Mouse (Mus musculus): Measurements from ENCODE around the gene Ehbp1. TPM values are rescaled to one million over a fixed set of nuclear protein-coding genes. Genes with fewer than 3 reads are reported as not detected.

Gene Ehbp1
- polyA plus RNA-seq, 1 experiment from 2014 or later: 20.1 TPM

GRCm38 (mm10) chr11:22006471-22007087 is 335.5 kb downstream of the Ehbp1 start:
- Histone ChIP-seq H3K4me3 (no peak overlapping the region), H3K36me3 (no peaks in the 10 kb centered on the region; the same call in 1 of the 2 replicates), H3K9ac (no peak overlapping the region), H3K27ac (replicated peaks) (no peak overlapping the region), H3K9me3 (no peaks in the 10 kb centered on the region), H3K4me1 (peaks cover 48% of the 10 kb centered on the region), H3K27me3 (replicated peaks) (peaks cover 81% of the 10 kb centered on the region), H3K4me2 (no peak overlapping the region)
- 43% methylated on average over 12 of the region's 12 CpGs for WGBS
- ATAC-seq (ENCODE audit: extremely low read depth, insufficient number of reproducible peaks, low FRiP score, low TSS enrichment): no peak

- WGBS: 41% methylated on average over 9 of the region's 9 CpGs
- no peak for ATAC-seq (ENCODE audit: extremely low read depth, insufficient number of reproducible peaks, low FRiP score, low TSS enrichment)
- H3K9me3 ChIP-seq: no peaks in the 10 kb centered on the region
- H3K9ac ChIP-seq: no peak overlapping the region
- no peak overlapping the region for H3K4me2 ChIP-seq
- H3K27me3 ChIP-seq (replicated peaks): peaks cover 83% of the 10 kb centered on the region
- no peak overlapping the region for H3K27ac ChIP-seq (replicated peaks)
- peaks cover 58% of the 10 kb centered on the region for H3K4me1 ChIP-seq
- no peak overlapping the region for H3K4me3 ChIP-seq
- no peaks in the 10 kb centered on the region; the same call in 1 of the 2 replicates for H3K36me3 ChIP-seq
These were observed 336.7 kb downstream of the Ehbp1 start for GRCm38 (mm10) chr11:22005281-22005870.

DNA sequence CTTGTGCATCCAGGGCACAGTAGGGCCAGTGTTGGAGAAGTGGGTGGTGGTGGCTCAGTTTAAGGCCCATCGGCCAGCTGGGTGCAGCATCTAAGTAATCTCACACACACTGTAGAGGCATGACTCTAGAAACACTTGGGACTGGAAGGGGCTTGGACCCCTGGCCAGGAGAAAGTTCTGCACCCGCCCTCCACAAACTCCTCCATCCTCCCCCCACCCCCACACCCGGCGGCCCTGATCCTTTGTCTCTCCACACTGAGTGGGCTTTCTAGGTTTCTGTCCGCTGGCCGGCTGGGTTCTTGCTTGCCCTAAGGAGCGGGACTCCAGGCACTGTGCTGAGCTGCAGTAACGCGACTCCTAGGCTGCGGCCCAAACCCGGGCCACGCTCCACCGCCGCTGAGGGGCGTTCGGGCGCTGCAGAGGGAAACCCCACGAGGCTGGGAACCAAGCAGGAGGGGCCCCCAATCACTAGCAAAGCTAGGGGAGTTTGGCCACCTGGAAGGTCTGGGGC is 337.7 kb downstream of the Ehbp1 start:
- H3K4me1 ChIP-seq: peaks cover 59% of the 10 kb centered on the region
- H3K4me3 ChIP-seq: peak overlapping the region; percentile 33
- peaks cover 86% of the 10 kb centered on the region for H3K27me3 ChIP-seq (replicated peaks)
- peak overlapping the region; percentile 88 for H3K4me2 ChIP-seq
- 5% methylated on average over 18 of the region's 18 CpGs for WGBS
- no peak overlapping the region for H3K27ac ChIP-seq (replicated peaks)
- no peaks in the 10 kb centered on the region; the same call in 1 of the 2 replicates for H3K36me3 ChIP-seq
- ATAC-seq (ENCODE audit: extremely low read depth, insufficient number of reproducible peaks, low FRiP score, low TSS enrichment): no peak
- no peaks in the 10 kb centered on the region for H3K9me3 ChIP-seq
- peak overlapping the region; percentile 58 for H3K9ac ChIP-seq

DNA sequence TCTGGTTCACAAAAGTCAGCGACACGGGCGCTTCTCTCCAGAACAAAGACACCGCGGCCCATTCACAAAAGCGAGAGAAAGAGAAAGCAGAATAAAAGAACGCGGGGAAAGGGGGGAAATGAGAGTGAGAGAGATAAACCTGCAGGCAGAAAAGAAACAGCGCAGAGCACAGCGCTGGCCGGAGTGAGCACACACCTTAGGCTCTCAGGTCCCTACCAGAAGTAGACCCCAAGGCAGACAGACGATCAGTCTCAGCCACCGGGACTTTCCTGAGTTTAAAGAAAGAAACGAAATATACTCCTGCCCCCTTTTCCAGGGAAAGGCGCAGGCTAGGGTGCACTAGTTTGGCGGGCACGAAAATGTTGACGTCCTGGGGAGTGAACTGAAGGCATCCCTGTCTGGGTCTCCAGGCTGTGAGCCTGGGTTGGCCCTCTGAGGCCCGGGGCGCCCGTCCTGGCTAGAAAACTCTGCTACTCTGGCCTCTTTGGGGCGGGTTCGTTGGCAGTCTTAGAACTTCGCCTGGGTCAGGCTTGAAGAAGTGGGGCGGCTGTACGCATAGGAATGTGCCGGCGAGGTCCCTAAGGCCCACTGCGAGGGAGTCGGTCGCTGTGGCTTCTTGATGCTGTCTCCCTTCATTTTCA is 338.6 kb downstream of the Ehbp1 start:
- H3K27ac ChIP-seq (replicated peaks): no peak overlapping the region
- H3K36me3 ChIP-seq: no peaks in the 10 kb centered on the region; the same call in 1 of the 2 replicates
- H3K27me3 ChIP-seq (replicated peaks): peaks cover 91% of the 10 kb centered on the region
- H3K9ac ChIP-seq: peak overlapping the region; percentile 47; the same call in 1 of the 2 replicates
- under 1% methylated on average over 31 of the region's 31 CpGs for WGBS
- no peak for ATAC-seq (ENCODE audit: extremely low read depth, insufficient number of reproducible peaks, low FRiP score, low TSS enrichment)
- peaks cover 54% of the 10 kb centered on the region for H3K4me1 ChIP-seq
- no peaks in the 10 kb centered on the region for H3K9me3 ChIP-seq
- H3K4me3 ChIP-seq: peak overlapping the region; percentile 72
- peak overlapping the region; percentile 88 for H3K4me2 ChIP-seq

DNA sequence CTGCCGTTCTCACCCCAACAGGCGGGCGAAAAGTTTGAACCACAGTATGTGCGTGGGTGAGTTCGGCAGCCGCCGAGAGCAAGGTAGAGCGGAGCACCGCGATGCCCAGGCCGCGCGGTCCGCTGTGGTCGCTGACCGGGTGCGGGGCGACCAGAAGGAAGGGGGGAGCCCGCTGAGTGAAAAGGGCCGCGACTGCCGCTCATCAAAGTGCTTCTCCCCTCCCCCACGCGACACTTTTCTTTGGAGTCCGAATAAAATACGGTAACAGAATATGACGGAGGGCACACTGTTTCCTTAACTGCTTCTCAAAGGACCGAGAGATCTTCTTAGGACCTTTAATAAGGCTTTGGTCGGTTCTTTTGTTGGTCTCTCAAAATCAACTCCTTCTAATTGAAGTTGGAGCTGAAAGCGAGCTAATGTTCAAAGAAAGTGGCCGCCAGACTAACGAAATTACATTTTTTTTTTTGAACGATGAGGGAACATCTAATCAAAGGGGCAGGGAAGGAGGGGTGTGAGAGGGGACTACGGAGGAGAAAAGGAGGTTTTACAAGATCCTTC is 339.2 kb downstream of the Ehbp1 start, which contains the start of gene Otx1:
Gene Otx1 (minus strand): TSS at position 115 of the 558 bp plus-strand sequence.
- ATAC-seq (ENCODE audit: extremely low read depth, insufficient number of reproducible peaks, low FRiP score, low TSS enrichment): no peak
- H3K27ac ChIP-seq (replicated peaks): no peak within 1 kb of the TSS
- under 1% methylated on average over 34 of the region's 34 CpGs for WGBS
- no peaks in the 10 kb centered on the region for H3K9me3 ChIP-seq
- H3K27me3 ChIP-seq (replicated peaks): peaks cover 91% of the 10 kb centered on the region
- no peaks in the 10 kb centered on the region; the same call in 1 of the 2 replicates for H3K36me3 ChIP-seq
- peaks cover 48% of the 10 kb centered on the region for H3K4me1 ChIP-seq
- peak within 1 kb of the TSS; percentile 72 for H3K4me3 ChIP-seq
- peak within 1 kb of the TSS; percentile 76 for H3K9ac ChIP-seq
- peak within 1 kb of the TSS; percentile 88 for H3K4me2 ChIP-seq

DNA sequence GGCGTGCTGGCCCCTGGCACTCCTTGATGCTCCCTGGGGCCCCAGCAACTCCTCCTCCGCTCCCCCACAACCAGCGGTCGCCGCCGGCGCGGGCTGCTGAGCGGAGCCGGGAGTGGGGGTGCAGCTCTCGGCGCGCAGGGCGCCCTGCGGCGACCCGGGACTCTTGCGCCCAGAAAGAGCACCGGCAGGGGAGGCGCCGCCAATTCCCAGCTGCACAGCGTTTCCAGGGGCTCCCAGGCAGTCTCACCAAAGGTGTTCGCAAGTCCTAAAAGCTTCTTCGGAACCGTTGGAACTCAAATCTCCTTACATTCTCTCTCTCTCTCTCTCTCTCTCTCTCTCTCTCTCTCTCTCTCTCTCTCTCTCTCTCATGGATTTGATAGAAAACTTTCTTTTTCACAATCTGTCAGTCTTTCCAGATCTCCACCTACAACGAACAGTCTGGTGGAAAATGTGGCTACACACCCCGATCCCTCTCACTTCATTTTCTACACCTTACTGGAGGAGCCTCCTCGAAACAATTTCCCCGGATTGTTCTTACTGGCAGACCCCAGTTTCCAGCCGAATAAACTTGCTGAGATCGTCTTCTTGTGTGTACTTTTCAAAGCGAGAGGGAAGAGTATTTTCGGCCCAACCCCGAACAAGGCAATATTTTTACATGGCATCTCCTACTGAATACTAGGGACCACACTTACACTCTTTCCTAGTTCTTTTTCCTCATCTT is 339.9 kb downstream of the Ehbp1 start:
- ATAC-seq (ENCODE audit: extremely low read depth, insufficient number of reproducible peaks, low FRiP score, low TSS enrichment): no peak
- Histone ChIP-seq H3K27ac (replicated peaks) (no peak overlapping the region), H3K4me1 (peaks cover 43% of the 10 kb centered on the region), H3K4me3 (peak overlapping the region; percentile 72), H3K9ac (peak overlapping the region; percentile 76), H3K27me3 (replicated peaks) (peaks cover 91% of the 10 kb centered on the region), H3K4me2 (peak overlapping the region; percentile 88), H3K36me3 (no peaks in the 10 kb centered on the region; the same call in 1 of the 2 replicates), H3K9me3 (no peaks in the 10 kb centered on the region)
- under 1% methylated on average over 33 of the region's 34 CpGs for WGBS

DNA sequence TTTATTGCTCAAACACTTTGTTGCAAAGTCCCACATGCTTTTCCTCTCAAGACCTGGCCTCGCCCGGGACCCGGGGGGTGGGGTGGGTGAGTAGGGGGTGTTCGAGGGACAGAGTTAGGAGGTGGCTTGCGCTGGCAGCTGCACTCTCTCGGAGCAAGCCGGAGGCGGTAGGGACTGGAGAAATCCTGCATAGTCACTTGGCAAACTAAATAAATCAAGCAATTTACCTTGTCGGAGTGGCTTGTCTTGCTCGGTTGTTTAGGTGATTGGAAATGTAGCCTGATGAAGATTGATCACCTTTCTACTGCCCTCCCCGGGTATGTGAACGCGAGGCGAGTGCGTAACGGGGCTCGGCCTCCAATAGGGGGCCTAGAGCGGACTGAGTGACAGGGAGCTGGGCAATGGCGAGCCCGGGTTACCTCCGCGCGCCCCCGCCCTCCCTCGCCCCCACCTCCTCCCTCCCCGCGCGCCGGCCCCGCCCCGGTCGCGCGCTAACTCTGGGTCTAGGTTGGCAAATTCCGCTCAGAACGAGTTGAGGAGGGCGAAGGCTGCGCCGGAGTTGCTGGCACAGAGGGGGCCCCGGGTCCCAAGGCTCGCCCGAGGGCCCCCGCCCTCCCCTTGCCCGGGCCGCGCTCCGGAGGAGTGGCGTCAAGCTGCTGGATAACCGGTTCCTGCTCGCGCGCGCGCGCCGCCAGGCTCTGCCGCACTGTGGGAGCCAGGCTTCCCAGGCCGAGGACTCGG is 340.6 kb downstream of the Ehbp1 start:
- Histone ChIP-seq H3K27ac (replicated peaks) (no peak overlapping the region), H3K27me3 (replicated peaks) (peaks cover 91% of the 10 kb centered on the region), H3K9me3 (no peaks in the 10 kb centered on the region), H3K4me3 (peak overlapping the region; percentile 72), H3K9ac (peak overlapping the region; percentile 76), H3K4me1 (peaks cover 51% of the 10 kb centered on the region), H3K36me3 (no peaks in the 10 kb centered on the region; the same call in 1 of the 2 replicates), H3K4me2 (peak overlapping the region; percentile 88)
- peak; percentile 73 for ATAC-seq (ENCODE audit: extremely low read depth, insufficient number of reproducible peaks, low FRiP score, low TSS enrichment)
- WGBS: under 1% methylated on average over 53 of the region's 59 CpGs

- Histone ChIP-seq H3K4me2 (peak overlapping the region; percentile 88), H3K9me3 (no peaks in the 10 kb centered on the region), H3K36me3 (no peaks in the 10 kb centered on the region; the same call in 1 of the 2 replicates), H3K27ac (replicated peaks) (no peak overlapping the region), H3K27me3 (replicated peaks) (peaks cover 91% of the 10 kb centered on the region), H3K9ac (peak overlapping the region; percentile 76), H3K4me3 (peak overlapping the region; percentile 72), H3K4me1 (peaks cover 58% of the 10 kb centered on the region)
- ATAC-seq (ENCODE audit: extremely low read depth, insufficient number of reproducible peaks, low FRiP score, low TSS enrichment): no peak
- 8% methylated on average over 48 of the region's 48 CpGs for WGBS
These were observed 341.6 kb downstream of the Ehbp1 start for GRCm38 (mm10) chr11:22000316-22001076.

GRCm38 (mm10) chr11:21999396-22000315 is 342.4 kb downstream of the Ehbp1 start:
- Histone ChIP-seq H3K4me1 (peaks cover 58% of the 10 kb centered on the region), H3K27me3 (replicated peaks) (peaks cover 91% of the 10 kb centered on the region), H3K27ac (replicated peaks) (no peak overlapping the region), H3K4me2 (no peak overlapping the region), H3K9ac (no peak overlapping the region), H3K36me3 (no peaks in the 10 kb centered on the region), H3K9me3 (no peaks in the 10 kb centered on the region), H3K4me3 (peak overlapping the region; percentile 72; the same call in 1 of the 2 replicates)
- ATAC-seq (ENCODE audit: extremely low read depth, insufficient number of reproducible peaks, low FRiP score, low TSS enrichment): no peak
- 18% methylated on average over 31 of the region's 31 CpGs for WGBS
